Mouse (Mus musculus): Measurements from ENCODE around the gene Hirip3.

DNA sequence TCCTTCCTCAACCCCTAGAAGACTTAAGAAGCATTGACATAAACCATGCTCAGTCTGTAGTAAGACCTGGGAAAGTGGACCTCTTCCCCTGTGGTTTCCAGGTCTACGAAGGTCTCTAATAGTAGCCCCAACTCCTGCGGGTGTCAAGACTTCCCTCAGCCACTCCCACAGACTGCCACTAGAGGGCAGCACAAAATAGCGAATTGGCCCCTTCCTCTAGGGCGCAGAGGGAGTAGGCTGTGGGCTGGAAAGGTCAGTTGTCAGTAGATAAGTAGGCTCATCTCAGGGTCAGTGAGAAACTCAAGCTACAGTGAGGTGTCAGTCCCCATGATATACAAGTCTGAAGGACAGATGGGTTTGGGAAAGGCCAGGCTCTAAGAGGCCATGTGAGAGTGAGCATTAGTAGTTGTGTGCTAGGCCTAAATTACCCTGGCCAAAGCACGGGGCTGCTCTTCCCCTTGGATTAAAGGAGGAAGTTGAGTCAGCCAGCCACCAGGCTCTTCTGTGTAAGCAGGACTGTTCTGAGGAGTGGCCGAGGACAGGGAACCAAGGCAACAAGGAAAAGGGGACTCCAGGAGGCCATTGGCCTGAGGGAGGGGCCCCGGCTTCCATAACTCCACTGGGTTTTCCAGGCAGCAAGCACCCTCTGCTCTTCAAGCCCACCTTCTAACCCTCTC lies 39.8 kb upstream of the Hirip3 start:
- no peak for TF ChIP-seq POLR2A (IDR thresholded peaks at IDR 0.05; ENCODE audit: low read depth, low read length)
- TF ChIP-seq CTCF (conservative IDR thresholded peaks at IDR 0.05; ENCODE audit: insufficient read depth, insufficient read length, low read depth, low read length), result peak; percentile 97

Data from kidney, adult 2 months (tissue).